Mouse (Mus musculus) C2C12 (cell line): ENCODE measurements around the gene Itgad.

Experiments
- CTCF ChIP-seq: IDR thresholded peaks from one replicate; pipeline ENCODE4 v1.5.1; 2011; ENCODE audit not compliant: control insufficient read depth, insufficient read depth, insufficient read length
- MAX ChIP-seq: IDR thresholded peaks from one replicate; pipeline ENCODE4 v1.6.1; 2011; ENCODE audit warnings: mild to moderate bottlenecking, control low read depth
- MYOD1 ChIP-seq: IDR thresholded peaks from one replicate; pipeline ENCODE4 v1.6.1; 2011; ENCODE audit warnings: low read depth; ENCODE audit not compliant: control insufficient read depth, insufficient read length
- MYOG ChIP-seq: IDR thresholded peaks from one replicate; pipeline ENCODE4 v1.6.1; 2011; ENCODE audit not compliant: control insufficient read depth, insufficient read length; ENCODE audit errors: extremely low read depth
- USF1 ChIP-seq: IDR thresholded peaks from one replicate; pipeline ENCODE4 v1.6.1; 2011; ENCODE audit warnings: low read depth, mild to moderate bottlenecking, control low read depth, moderate library complexity

- no peak for TF ChIP-seq MYOG
- no peak for TF ChIP-seq CTCF
- TF ChIP-seq MAX, result no peak
- no peak for TF ChIP-seq USF1
- TF ChIP-seq MYOD1, result no peak
These were observed 102.7 kb downstream of the Itgad start for GRCm38 (mm10) chr7:128256783-128257334.
